ENCODE assay signal across 8 mouse cellular contexts in genomic region chr1:135283826-135284291, GRCm38 (mm10). TPM values are rescaled to one million over a fixed set of nuclear protein-coding genes. Genes with fewer than 3 reads are reported as not detected.
A peak's percentile ranks its signal among the peaks of the same experiment; 100 is the strongest.
DNase-seq lines count a peak whose midpoint lies in the region; ATAC-seq and TF ChIP-seq lines count a peak whose summit lies in the region.

TSS of gene Rnpep (minus strand) at chr1:135284084.

- WGBS in embryonic facial prominence, embryonic 14.5 days, result 0% methylated on average over 6 of the region's 39 CpGs
- 0% methylated on average over 39 of the region's 39 CpGs for WGBS in heart, adult 2 months
- under 1% methylated on average over 39 of the region's 39 CpGs for WGBS in limb, embryonic 12.5 days
- under 1% methylated on average over 38 of the region's 39 CpGs for WGBS in midbrain, embryonic 14.5 days

- peak; percentile 70 for TF ChIP-seq POLR2A in heart, adult 2 months (IDR thresholded peaks at IDR 0.05; ENCODE audit: insufficient read depth, low read depth, low read length)

- TF ChIP-seq CTCF in heart, adult 2 months (IDR thresholded peaks at IDR 0.05), result peak; percentile 14; the same call in 1 of the 2 replicates

- no peak for TF ChIP-seq EP300 in heart, adult 2 months (IDR thresholded peaks at IDR 0.05; ENCODE audit: insufficient read depth, low read depth, low read length)

- DNase-seq in A20 (ENCODE audit: low read depth, low spot score), result peak; percentile 87
- peak; percentile 48 to 49 for DNase-seq in adrenal gland, postnatal 4 days (ENCODE audit: low spot score in 2 of 2)
- DNase-seq in embryonic facial prominence, embryonic 14.5 days (ENCODE audit: low spot score), result peak; percentile 83
- peak; percentile 86 for DNase-seq in heart, adult 2 months
- DNase-seq in kidney, adult 8-10 months, result peak; percentile 54 to 69
- peak; percentile 85 for DNase-seq in midbrain, embryonic 14.5 days
- peak; percentile 51 to 60 for DNase-seq in spleen, adult 18-20 months

- ATAC-seq in embryonic facial prominence, embryonic 14.5 days (ENCODE audit: low read depth), result peak; percentile 92
- ATAC-seq in limb, embryonic 12.5 days (ENCODE audit: insufficient number of reproducible peaks, insufficient read depth, low FRiP score, low TSS enrichment, low read depth), result peak; percentile 82
- peak; percentile 87 for ATAC-seq in midbrain, embryonic 14.5 days (ENCODE audit: low FRiP score, low TSS enrichment)

- H3K27ac ChIP-seq in embryonic facial prominence, embryonic 14.5 days (replicated peaks; ENCODE audit: low read depth, low read length), result peak within 1 kb of the TSS; percentile 91
- H3K27ac ChIP-seq in heart, adult 2 months, result peak within 1 kb of the TSS; percentile 97
- H3K27ac ChIP-seq in limb, embryonic 12.5 days, result peak within 1 kb of the TSS; percentile 92
- peak within 1 kb of the TSS; percentile 92 for H3K27ac ChIP-seq in midbrain, embryonic 14.5 days (replicated peaks; ENCODE audit: low read depth, low read length)

- H3K4me1 ChIP-seq in embryonic facial prominence, embryonic 14.5 days (ENCODE audit: control insufficient read depth, insufficient read depth, low read length), result peaks cover 7% of the 10 kb centered on the region; the same call in 1 of the 2 replicates
- H3K4me1 ChIP-seq in heart, adult 2 months (ENCODE audit: control insufficient read depth, insufficient read depth, low read length), result peaks cover 8% of the 10 kb centered on the region
- 0 out of 2 replicates have a peak, but pooled peaks cover 18% of the 10 kb centered on the region for H3K4me1 ChIP-seq in limb, embryonic 12.5 days (replicated peaks)
- peaks cover 6% of the 10 kb centered on the region for H3K4me1 ChIP-seq in midbrain, embryonic 14.5 days (ENCODE audit: control insufficient read depth, insufficient read depth, low read length)

- H3K9ac ChIP-seq in embryonic facial prominence, embryonic 14.5 days (ENCODE audit: low read depth, low read length), result peak within 1 kb of the TSS; percentile 92
- peak within 1 kb of the TSS; percentile 94 for H3K9ac ChIP-seq in heart, adult 2 months (ENCODE audit: low read depth, low read length)
- peak within 1 kb of the TSS; percentile 90 for H3K9ac ChIP-seq in limb, embryonic 12.5 days (replicated peaks)
- peak within 1 kb of the TSS; percentile 94 for H3K9ac ChIP-seq in midbrain, embryonic 14.5 days (replicated peaks; ENCODE audit: low read length)

- peaks cover 6% of the 10 kb centered on the region; the same call in 1 of the 2 replicates for H3K36me3 ChIP-seq in embryonic facial prominence, embryonic 14.5 days (ENCODE audit: control insufficient read depth, insufficient read depth, low read length)
- peaks cover 4% of the 10 kb centered on the region for H3K36me3 ChIP-seq in heart, adult 2 months (ENCODE audit: control insufficient read depth, insufficient read depth, low read length)
- H3K36me3 ChIP-seq in limb, embryonic 12.5 days, result peaks cover 11% of the 10 kb centered on the region
- no peaks in the 10 kb centered on the region for H3K36me3 ChIP-seq in midbrain, embryonic 14.5 days (ENCODE audit: control insufficient read depth, insufficient read depth, low read length)

- intact Hi-C loops in heart, adult 2 months (cut with DNase I), result loop anchor here (2.0 kb wide), 1 partner anchor 29 kb away; the partner anchor contains the start of gene Timm17a

- no peaks in the 10 kb centered on the region for H3K9me3 ChIP-seq in embryonic facial prominence, embryonic 14.5 days (ENCODE audit: control insufficient read depth, low read length)
- H3K9me3 ChIP-seq in limb, embryonic 12.5 days, result no peaks in the 10 kb centered on the region
- no peaks in the 10 kb centered on the region for H3K9me3 ChIP-seq in midbrain, embryonic 14.5 days (ENCODE audit: control insufficient read depth, low read length)

- peak within 1 kb of the TSS; percentile 74 for H3K4me2 ChIP-seq in embryonic facial prominence, embryonic 14.5 days (ENCODE audit: low read depth, low read length)
- peak within 1 kb of the TSS; percentile 74 for H3K4me2 ChIP-seq in limb, embryonic 12.5 days
- H3K4me2 ChIP-seq in midbrain, embryonic 14.5 days (ENCODE audit: low read length), result peak within 1 kb of the TSS; percentile 71

- no peaks in the 10 kb centered on the region for H3K27me3 ChIP-seq in embryonic facial prominence, embryonic 14.5 days (replicated peaks; ENCODE audit: control insufficient read depth, insufficient read depth, low read length)
- H3K27me3 ChIP-seq in heart, adult 2 months (ENCODE audit: control insufficient read depth, insufficient read depth, low read length), result no peaks in the 10 kb centered on the region
- H3K27me3 ChIP-seq in limb, embryonic 12.5 days, result no peaks in the 10 kb centered on the region
- H3K27me3 ChIP-seq in midbrain, embryonic 14.5 days (ENCODE audit: control insufficient read depth, insufficient read depth, low read length), result no peaks in the 10 kb centered on the region

- H3K79me2 ChIP-seq in heart, adult 2 months (replicated peaks; ENCODE audit: control insufficient read depth, insufficient read depth, low read length), result no peaks in the 10 kb centered on the region

- peak within 1 kb of the TSS; percentile 86 for H3K4me3 ChIP-seq in embryonic facial prominence, embryonic 14.5 days (ENCODE audit: low read depth, low read length)
- peak within 1 kb of the TSS; percentile 86 for H3K4me3 ChIP-seq in heart, adult 2 months
- H3K4me3 ChIP-seq in limb, embryonic 12.5 days (replicated peaks), result peak within 1 kb of the TSS; percentile 81
- H3K4me3 ChIP-seq in midbrain, embryonic 14.5 days (replicated peaks; ENCODE audit: low read depth, low read length), result peak within 1 kb of the TSS; percentile 73

RNA-seq across cellular contexts. Expression of gene Rnpep, which starts in this region (rescaled TPM):
- 10 to 100 TPM; 47.3 to 48.8 TPM for total RNA-seq in adrenal gland, postnatal 4 days (2021)
- 78.1 and 79.9 TPM in 2 replicates for polyA plus RNA-seq in embryonic facial prominence, embryonic 14.5 days (2014; fragmentation: Nextera tagmentation; extraction: Ambion mirVana)
- total RNA-seq in heart, adult 2 months (2021), result 10 to 100 TPM; 20.0 to 22.6 TPM
- polyA plus RNA-seq in heart, adult 2 months (2012; rRNA removed), result 14.0 and 14.4 TPM in 2 replicates
- 97.4 and 103 TPM in 2 replicates for polyA plus RNA-seq in limb, embryonic 12.5 days (2016; fragmentation: Nextera tagmentation; extraction: Ambion mirVana)
- polyA plus RNA-seq in midbrain, embryonic 14.5 days (2014; fragmentation: Nextera tagmentation; extraction: Ambion mirVana), result 74.3 and 91.6 TPM in 2 replicates

Comparison
In these comparisons a context has a peak if more than half of its experiments do, and no peak if none do; other contexts are left out.
1. Peak in every context shown above with its lines: DNase-seq, ATAC-seq, H3K4me3 ChIP-seq and H3K27ac ChIP-seq.